Comparison of ENCODE assay signal across 8 mouse cellular contexts in the genomic region with DNA sequence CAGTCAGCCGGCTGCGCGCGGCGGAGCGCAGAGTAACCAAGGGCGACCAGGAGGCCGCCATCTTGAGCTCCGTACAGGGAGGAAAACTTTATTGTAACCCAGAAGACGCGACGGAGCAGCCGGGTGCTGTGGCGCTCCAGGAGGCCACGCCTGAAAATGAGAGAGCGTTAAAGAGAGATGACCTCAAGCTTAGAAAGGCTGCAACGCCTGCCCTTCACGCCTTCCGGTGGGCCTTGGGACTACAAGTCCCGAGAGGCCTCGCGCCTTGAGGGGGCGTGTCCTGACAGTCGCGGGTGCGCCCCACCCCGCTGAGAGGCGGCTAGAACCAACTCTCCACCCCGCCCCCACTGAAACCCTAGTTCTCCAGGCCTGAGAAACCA. TPM values are rescaled to one million over a fixed set of nuclear protein-coding genes. Genes with fewer than 3 reads are reported as not detected.
DNase-seq lines count a peak whose midpoint lies in the region; ATAC-seq and TF ChIP-seq lines count a peak whose summit lies in the region.

A gene (minus strand): TSS at position 225 of the 380 bp plus-strand sequence.

- peak; percentile 91 for DNase-seq in ES-E14 (ENCODE audit: low read depth, low spot score)
- DNase-seq in cerebellum, adult 11 months, result peak; percentile 94
- DNase-seq in forebrain, embryonic 14.5 days (ENCODE audit: low spot score), result peak; percentile 95
- peak; percentile 95 to 98 for DNase-seq in heart, postnatal 14 days
- peak; percentile 96 for DNase-seq in layer of hippocampus, adult 11-12 months (ENCODE audit: low spot score)
- peak; percentile 97 to 98 for DNase-seq in lung, adult 18-20 months
- peak; percentile 97 for DNase-seq in thymus, adult 2 months

- in situ Hi-C loops in ES-E14 (cut with MboI; ENCODE audit: low sequenced_read_pairs in 2 of 2, unreplicated experiment in 2 of 2), result no loop called here

- intact Hi-C loops in heart, postnatal 14 days (cut with DNase I), result loop anchor here (2.0 kb wide), 1 partner anchor 24 kb away; a partner anchor contains a TSS

- peak within 1 kb of the TSS; percentile 61 for H3K27ac ChIP-seq in ES-E14 (ENCODE audit: insufficient read depth, low read depth, low read length, poor library complexity, severe bottlenecking)
- peak within 1 kb of the TSS; percentile 67 for H3K27ac ChIP-seq in forebrain, embryonic 14.5 days (ENCODE audit: low read depth, low read length)
- H3K27ac ChIP-seq in neural tube, embryonic 15.5 days (replicated peaks), result peak within 1 kb of the TSS; percentile 86
- peak within 1 kb of the TSS; percentile 82 for H3K27ac ChIP-seq in thymus, adult 2 months (ENCODE audit: control insufficient read depth, insufficient read depth, low read length)

- peak within 1 kb of the TSS; percentile 68 for H3K4me2 ChIP-seq in forebrain, embryonic 14.5 days (ENCODE audit: low read length)
- peak within 1 kb of the TSS; percentile 87 for H3K4me2 ChIP-seq in neural tube, embryonic 15.5 days

- no peaks in the 10 kb centered on the region for H3K27me3 ChIP-seq in forebrain, embryonic 14.5 days (replicated peaks; ENCODE audit: control insufficient read depth, insufficient read depth, low read length)
- H3K27me3 ChIP-seq in neural tube, embryonic 15.5 days (replicated peaks), result no peaks in the 10 kb centered on the region
- H3K27me3 ChIP-seq in thymus, adult 2 months (ENCODE audit: control insufficient read depth, insufficient read depth, low read length), result no peaks in the 10 kb centered on the region

- H3K4me1 ChIP-seq in ES-E14 (ENCODE audit: control insufficient read depth in 2 of 2, insufficient read depth in 2 of 2, low read length in 2 of 2, poor library complexity in 1 of 2), result peaks cover 5 to 13% of the 10 kb centered on the region in 2 experiments
- peaks cover 7% of the 10 kb centered on the region; the same call in 1 of the 2 replicates for H3K4me1 ChIP-seq in forebrain, embryonic 14.5 days (ENCODE audit: control insufficient read depth, insufficient read depth, low read length)
- H3K4me1 ChIP-seq in neural tube, embryonic 15.5 days, result peaks cover 7% of the 10 kb centered on the region
- peaks cover 5% of the 10 kb centered on the region for H3K4me1 ChIP-seq in thymus, adult 2 months (replicated peaks; ENCODE audit: control insufficient read depth, insufficient read depth, low read length)

- peak; percentile 97 for ATAC-seq in forebrain, embryonic 14.5 days
- ATAC-seq in neural tube, embryonic 15.5 days (ENCODE audit: low FRiP score), result peak; percentile 94

- H3K4me3 ChIP-seq in ES-E14 (ENCODE audit: insufficient read depth in 1 of 2, low read depth in 1 of 2, low read length in 2 of 2, poor library complexity in 1 of 2, severe bottlenecking in 1 of 2), result peak within 1 kb of the TSS; percentile 74 to 91
- peak within 1 kb of the TSS; percentile 65 for H3K4me3 ChIP-seq in forebrain, embryonic 14.5 days (ENCODE audit: low read depth, low read length)
- H3K4me3 ChIP-seq in neural tube, embryonic 15.5 days (replicated peaks), result peak within 1 kb of the TSS; percentile 78
- H3K4me3 ChIP-seq in thymus, adult 2 months (ENCODE audit: control insufficient read depth, insufficient read depth, low read length), result peak within 1 kb of the TSS; percentile 86

- WGBS in forebrain, embryonic 14.5 days, result under 1% methylated on average over 29 of the region's 29 CpGs
- 0% methylated on average over 29 of the region's 29 CpGs for WGBS in neural tube, embryonic 15.5 days
- WGBS in thymus, adult 2 months, result under 1% methylated on average over 29 of the region's 29 CpGs

- no peaks in the 10 kb centered on the region for H3K9me3 ChIP-seq in ES-E14 (ENCODE audit: control insufficient read depth, insufficient read depth, low read depth, low read length)
- H3K9me3 ChIP-seq in forebrain, embryonic 14.5 days (replicated peaks; ENCODE audit: control insufficient read depth, low read length), result no peaks in the 10 kb centered on the region
- no peaks in the 10 kb centered on the region for H3K9me3 ChIP-seq in neural tube, embryonic 15.5 days (replicated peaks)

- TF ChIP-seq CTCF in thymus, adult 2 months (IDR thresholded peaks at IDR 0.05; ENCODE audit: borderline replicate concordance, control insufficient read depth, extremely low read depth, insufficient read depth, low read length, poor library complexity), result 0 out of 2 replicates have a peak, but pooled peaks have one; percentile 38

- peak; percentile 70 for TF ChIP-seq POLR2A in thymus, adult 2 months (IDR thresholded peaks at IDR 0.05; ENCODE audit: control insufficient read depth, extremely low read depth, insufficient read depth, low read length, poor library complexity)

- H3K36me3 ChIP-seq in ES-E14 (ENCODE audit: control insufficient read depth, insufficient read depth, low read length, poor library complexity, severe bottlenecking), result no peaks in the 10 kb centered on the region
- no peaks in the 10 kb centered on the region for H3K36me3 ChIP-seq in forebrain, embryonic 14.5 days (ENCODE audit: control insufficient read depth, insufficient read depth, low read length)
- H3K36me3 ChIP-seq in neural tube, embryonic 15.5 days, result no peaks in the 10 kb centered on the region
- H3K36me3 ChIP-seq in thymus, adult 2 months (ENCODE audit: control insufficient read depth, insufficient read depth, low read length), result no peaks in the 10 kb centered on the region

- peak within 1 kb of the TSS; percentile 78 for H3K9ac ChIP-seq in ES-E14 (ENCODE audit: insufficient read depth, low read depth, low read length, poor library complexity, severe bottlenecking)
- peak within 1 kb of the TSS; percentile 79 for H3K9ac ChIP-seq in forebrain, embryonic 14.5 days (ENCODE audit: low read length)
- H3K9ac ChIP-seq in neural tube, embryonic 15.5 days (replicated peaks), result peak within 1 kb of the TSS; percentile 77

TF ChIP-seq in ES-E14, 5 proteins besides CTCF, POLR2A, EP300 and RAD21:
- peak; percentile 62; the same call in 1 of the 2 replicates for TF ChIP-seq ZNF384 (IDR thresholded peaks at IDR 0.05; ENCODE audit: low read depth, low read length)
- no peak for TF ChIP-seq MAFK (IDR thresholded peaks at IDR 0.05; ENCODE audit: insufficient read depth, low read depth, low read length)
- TF ChIP-seq CHD2 (IDR thresholded peaks at IDR 0.05; ENCODE audit: low read depth, low read length), result no peak
- TF ChIP-seq HCFC1 (IDR thresholded peaks at IDR 0.05; ENCODE audit: borderline replicate concordance, insufficient read depth, low read length), result peak; percentile 94
- no peak for TF ChIP-seq ZC3H11A (IDR thresholded peaks at IDR 0.05; ENCODE audit: borderline replicate concordance, low read depth, low read length)

RNA-seq across cellular contexts. Expression of the gene that starts here (rescaled TPM):
- total RNA-seq in ES-E14 (2012; rRNA removed), result 7.7 and 8.6 TPM in 2 replicates
- polyA plus RNA-seq in forebrain, embryonic 14.5 days (2014; fragmentation: Nextera tagmentation; extraction: Ambion mirVana), result 5.1 and 6.5 TPM in 2 replicates
- 10 to 100 TPM; 31.8 to 31.9 TPM for total RNA-seq in heart, postnatal 14 days (2021)
- 8.6 and 11.1 TPM in 2 replicates for polyA plus RNA-seq in neural tube, embryonic 15.5 days (2015; fragmentation: Nextera tagmentation; extraction: Ambion mirVana)
- polyA plus RNA-seq in thymus, adult 2 months (2012; rRNA removed), result 3.4 and 3.7 TPM in 2 replicates

Comparison
In these comparisons a context has a peak if more than half of its experiments do, and no peak if none do; other contexts are left out.
1. Peak in every context shown above with its lines: DNase-seq, ATAC-seq, H3K4me3 ChIP-seq and H3K27ac ChIP-seq.